Mouse (Mus musculus): ENCODE data around the gene Hpcal1.
"Not testable (repeated sequence)": the region's sequence is repeated elsewhere in the genome, so short reads cannot be mapped to it uniquely, and the experiment has no call there.

Gene Hpcal1

GRCm38 (mm10) chr12:17741637-17742364 is 51.1 kb downstream of the Hpcal1 start:
- peak; percentile 78 for DNase-seq (ENCODE audit: low spot score)

- peak; percentile 70 for DNase-seq (ENCODE audit: low spot score)
These were observed 52.1 kb downstream of the Hpcal1 start for GRCm38 (mm10) chr12:17742571-17743321.

GRCm38 (mm10) chr12:17745431-17745830 is 54.8 kb downstream of the Hpcal1 start:
- no peak for DNase-seq (ENCODE audit: low spot score)

GRCm38 (mm10) chr12:17746725-17747124 is 56.1 kb downstream of the Hpcal1 start:
- DNase-seq (ENCODE audit: low spot score): peak; percentile 92

- peak; percentile 17 for DNase-seq (ENCODE audit: low spot score)
These were observed 56.8 kb downstream of the Hpcal1 start for GRCm38 (mm10) chr12:17747191-17748154.

- no peak for DNase-seq (ENCODE audit: low spot score)
These were observed 57.5 kb downstream of the Hpcal1 start for GRCm38 (mm10) chr12:17748155-17748529.

GRCm38 (mm10) chr12:17749784-17750183 is 59.1 kb downstream of the Hpcal1 start:
- no peak for DNase-seq (ENCODE audit: low spot score)

GRCm38 (mm10) chr12:17750500-17750899 is 59.8 kb downstream of the Hpcal1 start:
- peak; percentile 62 for DNase-seq (ENCODE audit: low spot score)

GRCm38 (mm10) chr12:17752828-17753227 is 62.2 kb downstream of the Hpcal1 start:
- no peak for DNase-seq (ENCODE audit: low spot score)

GRCm38 (mm10) chr12:17754771-17755170 is 64.1 kb downstream of the Hpcal1 start:
- no peak for DNase-seq (ENCODE audit: low spot score)

GRCm38 (mm10) chr12:17756891-17757290 is 66.2 kb downstream of the Hpcal1 start:
- no peak for DNase-seq (ENCODE audit: low spot score)

GRCm38 (mm10) chr12:17762286-17762933 is 71.8 kb downstream of the Hpcal1 start:
- DNase-seq (ENCODE audit: low spot score): no peak

- no peak for DNase-seq (ENCODE audit: low spot score)
These were observed 72.4 kb downstream of the Hpcal1 start for GRCm38 (mm10) chr12:17763054-17763453.

GRCm38 (mm10) chr12:17764005-17764404 is 73.3 kb downstream of the Hpcal1 start:
- no peak for DNase-seq (ENCODE audit: low spot score)

GRCm38 (mm10) chr12:17767567-17767966 is 76.9 kb downstream of the Hpcal1 start:
- not testable (repeated sequence) for DNase-seq (ENCODE audit: low spot score)

GRCm38 (mm10) chr12:17769476-17770172 is 79.0 kb downstream of the Hpcal1 start:
- DNase-seq (ENCODE audit: low spot score): peak; percentile 73

GRCm38 (mm10) chr12:17770538-17770937 is 79.9 kb downstream of the Hpcal1 start:
- DNase-seq (ENCODE audit: low spot score): peak; percentile 77

- peak; percentile 59 for DNase-seq (ENCODE audit: low spot score)
These were observed 83.1 kb downstream of the Hpcal1 start for GRCm38 (mm10) chr12:17773721-17774120.

- not testable (repeated sequence) for DNase-seq (ENCODE audit: low spot score)
These were observed 84.2 kb downstream of the Hpcal1 start for GRCm38 (mm10) chr12:17774842-17775241.

GRCm38 (mm10) chr12:17778320-17778719 is 87.7 kb downstream of the Hpcal1 start:
- peak; percentile 31 for DNase-seq (ENCODE audit: low spot score)

- DNase-seq (ENCODE audit: low spot score): no peak
These were observed 88.4 kb downstream of the Hpcal1 start for GRCm38 (mm10) chr12:17779093-17779492.
